In the genomic region with DNA sequence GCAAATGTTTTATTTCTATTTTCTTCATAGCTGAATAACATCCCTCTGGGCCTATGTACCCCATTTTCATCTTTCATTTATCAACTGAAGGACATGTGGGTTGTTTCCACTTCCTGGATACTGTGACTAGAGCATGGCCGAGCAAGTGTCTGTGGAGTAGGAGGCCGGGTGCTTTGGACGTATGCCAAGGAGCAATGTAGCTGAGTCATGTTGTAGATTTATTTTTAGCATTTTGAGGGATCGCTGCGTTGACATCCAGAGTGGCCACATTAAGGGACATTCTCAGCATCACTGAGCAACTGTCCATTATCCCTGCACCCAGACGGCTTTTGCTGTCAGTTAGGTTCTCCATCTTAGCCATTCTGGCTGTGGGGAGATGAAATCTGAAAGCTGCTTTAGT, we compare ENCODE assay signal across 10 mouse cellular contexts. TPM values are rescaled to one million over a fixed set of nuclear protein-coding genes. Genes with fewer than 3 reads are reported as not detected.
DNase-seq lines count a peak whose midpoint lies in the region; ATAC-seq lines count a peak whose summit lies in the region.
"Had no signal": no experiment of that assay in that cellular context is flagged by ENCODE, and none has a peak within 500 bp of the region (broad histone marks: within the 10 kb centered on the region; RNA-seq: fewer than 3 reads in every experiment).

No protein-coding gene starts in this region.

- H3K9ac ChIP-seq in hindbrain, embryonic 16.5 days (ENCODE audit: low read depth, low read length), result no peak overlapping the region
- no peak overlapping the region for H3K9ac ChIP-seq in hindbrain, embryonic 13.5 days
- no peak overlapping the region for H3K9ac ChIP-seq in neural tube, embryonic 15.5 days (replicated peaks)
- H3K9ac ChIP-seq: limb, embryonic 13.5 days had no signal

- H3K4me3 ChIP-seq in hindbrain, embryonic 16.5 days (ENCODE audit: low read length), result no peak overlapping the region
- no peak overlapping the region for H3K4me3 ChIP-seq in hindbrain, embryonic 13.5 days
- no peak overlapping the region for H3K4me3 ChIP-seq in neural tube, embryonic 15.5 days (replicated peaks)
- H3K4me3 ChIP-seq: limb, embryonic 13.5 days had no signal

- no peak overlapping the region for H3K4me2 ChIP-seq in hindbrain, embryonic 16.5 days (ENCODE audit: low read length)
- H3K4me2 ChIP-seq in hindbrain, embryonic 13.5 days, result no peak overlapping the region
- no peak overlapping the region for H3K4me2 ChIP-seq in neural tube, embryonic 15.5 days
- H3K4me2 ChIP-seq: limb, embryonic 13.5 days; midbrain, embryonic 11.5 days had no signal

- H3K36me3 ChIP-seq in hindbrain, embryonic 16.5 days (ENCODE audit: control insufficient read depth, insufficient read depth, low read length), result no peaks in the 10 kb centered on the region
- no peaks in the 10 kb centered on the region for H3K36me3 ChIP-seq in hindbrain, embryonic 13.5 days
- no peaks in the 10 kb centered on the region for H3K36me3 ChIP-seq in neural tube, embryonic 15.5 days
- H3K36me3 ChIP-seq: limb, embryonic 13.5 days had no signal

- peak; percentile 45; the same call in 1 of the 2 replicates for ATAC-seq in hindbrain, embryonic 16.5 days
- no peak for ATAC-seq in hindbrain, embryonic 13.5 days (ENCODE audit: low FRiP score)
- peak; percentile 79 for ATAC-seq in megakaryocyte-erythroid progenitor cell, adult 5-6 weeks (replicated peaks; ENCODE audit: low FRiP score, low TSS enrichment, poor library complexity, severe bottlenecking)
- no peak for ATAC-seq in neural tube, embryonic 15.5 days (ENCODE audit: low FRiP score)

- WGBS in hindbrain, embryonic 16.5 days, result 42% methylated on average over 6 of the region's 6 CpGs
- WGBS in hindbrain, embryonic 13.5 days, result 58% methylated on average over 6 of the region's 6 CpGs
- 64% methylated on average over 6 of the region's 6 CpGs for WGBS in neural tube, embryonic 15.5 days

- H3K4me1 ChIP-seq in hindbrain, embryonic 16.5 days (ENCODE audit: control insufficient read depth, insufficient read depth, low read depth, low read length), result no peaks in the 10 kb centered on the region
- H3K4me1 ChIP-seq in hindbrain, embryonic 13.5 days (replicated peaks), result no peaks in the 10 kb centered on the region
- H3K4me1 ChIP-seq in neural tube, embryonic 15.5 days, result no peaks in the 10 kb centered on the region
- H3K4me1 ChIP-seq: limb, embryonic 13.5 days had no signal

- no peak overlapping the region for H3K27ac ChIP-seq in hindbrain, embryonic 16.5 days (ENCODE audit: low read depth, low read length)
- no peak overlapping the region for H3K27ac ChIP-seq in hindbrain, embryonic 13.5 days
- no peak overlapping the region for H3K27ac ChIP-seq in neural tube, embryonic 15.5 days (replicated peaks)
- H3K27ac ChIP-seq: limb, embryonic 13.5 days had no signal

- no peaks in the 10 kb centered on the region for H3K27me3 ChIP-seq in hindbrain, embryonic 16.5 days (replicated peaks; ENCODE audit: control insufficient read depth, insufficient read depth, low read length)
- no peaks in the 10 kb centered on the region for H3K27me3 ChIP-seq in hindbrain, embryonic 13.5 days
- no peaks in the 10 kb centered on the region for H3K27me3 ChIP-seq in neural tube, embryonic 15.5 days (replicated peaks)
- H3K27me3 ChIP-seq: limb, embryonic 13.5 days had no signal

- peak; percentile 9 for DNase-seq in ovary, postnatal 36 days (ENCODE audit: low spot score)
- DNase-seq in ovary, adult 18-20 months (ENCODE audit: low spot score), result no peak
- DNase-seq in adrenal gland, postnatal 14 days, result peak; percentile 63
- DNase-seq: cerebellum, adult 9-11 months had no signal

- H3K9me3 ChIP-seq in hindbrain, embryonic 16.5 days (ENCODE audit: control insufficient read depth, low read length), result no peaks in the 10 kb centered on the region
- H3K9me3 ChIP-seq in hindbrain, embryonic 13.5 days, result no peaks in the 10 kb centered on the region
- no peaks in the 10 kb centered on the region for H3K9me3 ChIP-seq in neural tube, embryonic 15.5 days (replicated peaks)
- H3K9me3 ChIP-seq: limb, embryonic 13.5 days had no signal

RNA-seq across cellular contexts. Expression of a gene that starts 20.5 kb away (rescaled TPM):
- polyA plus RNA-seq in hindbrain, embryonic 16.5 days (2015; fragmentation: Nextera tagmentation; extraction: Ambion mirVana), result 3.3 and 3.5 TPM in 2 replicates
- polyA plus RNA-seq in hindbrain, embryonic 13.5 days (2015; fragmentation: Nextera tagmentation; extraction: Ambion mirVana), result 3.5 and 4.1 TPM in 2 replicates
- 2.7 and 2.9 TPM in 2 replicates for total RNA-seq in adrenal gland, postnatal 14 days (2021)
- total RNA-seq in megakaryocyte-erythroid progenitor cell, adult 5-6 weeks (2014; fragmentation: Nextera tagmentation), result 6.0 and 7.5 TPM in 2 replicates
- 2.0 and 4.3 TPM in 2 replicates for total RNA-seq in megakaryocyte-erythroid progenitor cell, adult 5-6 weeks (2017)
- polyA plus RNA-seq in neural tube, embryonic 15.5 days (2015; fragmentation: Nextera tagmentation; extraction: Ambion mirVana), result 2.1 and 2.8 TPM in 2 replicates

Comparison
In these comparisons a context has a peak if more than half of its experiments do, and no peak if none do; other contexts are left out.
1. ATAC-seq: peak in hindbrain, embryonic 16.5 days (single experiment) and megakaryocyte-erythroid progenitor cell, adult 5-6 weeks (single experiment); none in hindbrain, embryonic 13.5 days (single experiment) and neural tube, embryonic 15.5 days (single experiment).